ENCODE assay signal across 8 mouse cellular contexts in genomic region chr2:156420327-156420693, GRCm38 (mm10). TPM values are rescaled to one million over a fixed set of nuclear protein-coding genes. Genes with fewer than 3 reads are reported as not detected.
A peak's percentile ranks its signal among the peaks of the same experiment; 100 is the strongest.
DNase-seq lines count a peak whose midpoint lies in the region; ATAC-seq and TF ChIP-seq lines count a peak whose summit lies in the region.

No protein-coding gene starts in this region.

- ATAC-seq in heart, embryonic 14.5 days (ENCODE audit: insufficient number of reproducible peaks, insufficient read depth, low FRiP score, low read depth) = no peak
- ATAC-seq in forebrain, embryonic 13.5 days = peak; percentile 4; the same call in 1 of the 2 replicates
- no peak for ATAC-seq in liver, embryonic 14.5 days (ENCODE audit: insufficient read depth)
- no peak for ATAC-seq in inflammation-experienced regulatory T-cells, adult 6 months

- no peaks in the 10 kb centered on the region for H3K36me3 ChIP-seq in heart, embryonic 14.5 days (ENCODE audit: control insufficient read depth, insufficient read depth, low read length)
- no peaks in the 10 kb centered on the region for H3K36me3 ChIP-seq in ES-Bruce4 (ENCODE audit: control insufficient read depth, insufficient read depth, low read length, poor library complexity, severe bottlenecking)
- H3K36me3 ChIP-seq in forebrain, embryonic 13.5 days (ENCODE audit: poor library complexity, severe bottlenecking) = no peaks in the 10 kb centered on the region
- no peaks in the 10 kb centered on the region for H3K36me3 ChIP-seq in liver, embryonic 14.5 days (replicated peaks; ENCODE audit: control insufficient read depth, insufficient read depth, low read depth)

- WGBS in heart, embryonic 14.5 days = 21% methylated on average over 14 of the region's 14 CpGs
- 7% methylated on average over 14 of the region's 14 CpGs for WGBS in forebrain, embryonic 13.5 days
- WGBS in liver, embryonic 14.5 days (ENCODE audit: insufficient replicate concordance) = 17% methylated on average over 14 of the region's 14 CpGs

- DNase-seq in heart, postnatal 10 days = no peak
- no peak for DNase-seq in liver, embryonic 14.5 days (ENCODE audit: low read depth in 3 of 3, low spot score in 3 of 3)
- DNase-seq in cerebellum, adult 18-20 months = no peak
- no peak for DNase-seq in kidney, postnatal 25 days

- TF ChIP-seq CTCF in ES-Bruce4 (IDR thresholded peaks at IDR 0.05; ENCODE audit: low read depth, low read length) = no peak
- TF ChIP-seq CTCF in liver, embryonic 14.5 days (IDR thresholded peaks at IDR 0.05; ENCODE audit: low read depth) = no peak

- H3K27me3 ChIP-seq in heart, embryonic 14.5 days (ENCODE audit: control insufficient read depth, insufficient read depth, low read length) = peaks cover 27% of the 10 kb centered on the region
- H3K27me3 ChIP-seq in ES-Bruce4 (ENCODE audit: control insufficient read depth, insufficient read depth, low read length, poor library complexity, severe bottlenecking) = no peaks in the 10 kb centered on the region
- peaks cover 56% of the 10 kb centered on the region for H3K27me3 ChIP-seq in forebrain, embryonic 13.5 days
- H3K27me3 ChIP-seq in liver, embryonic 14.5 days (ENCODE audit: control insufficient read depth, insufficient read depth, low read length) = peaks cover 51% of the 10 kb centered on the region

- peak overlapping the region; percentile 69 for H3K9ac ChIP-seq in heart, embryonic 14.5 days (ENCODE audit: low read length)
- peak overlapping the region; percentile 71 for H3K9ac ChIP-seq in ES-Bruce4 (ENCODE audit: low read depth, poor library complexity, severe bottlenecking)
- H3K9ac ChIP-seq in forebrain, embryonic 13.5 days = peak overlapping the region; percentile 80
- H3K9ac ChIP-seq in liver, embryonic 14.5 days (replicated peaks) = no peak overlapping the region

- no peaks in the 10 kb centered on the region for H3K9me3 ChIP-seq in heart, embryonic 14.5 days (ENCODE audit: control insufficient read depth, low read length)
- no peaks in the 10 kb centered on the region for H3K9me3 ChIP-seq in ES-Bruce4 (replicated peaks; ENCODE audit: control insufficient read depth, insufficient read depth, low read length, poor library complexity, severe bottlenecking)
- no peaks in the 10 kb centered on the region for H3K9me3 ChIP-seq in forebrain, embryonic 13.5 days (replicated peaks)
- no peaks in the 10 kb centered on the region for H3K9me3 ChIP-seq in liver, embryonic 14.5 days (ENCODE audit: control insufficient read depth, low read length)

- TF ChIP-seq EP300 in ES-Bruce4 (IDR thresholded peaks at IDR 0.05; ENCODE audit: insufficient read depth, low read depth, low read length) = no peak
- TF ChIP-seq EP300 in liver, embryonic 14.5 days (IDR thresholded peaks at IDR 0.05; ENCODE audit: low read depth) = no peak

- peaks cover 9% of the 10 kb centered on the region in 2 experiments for H3K4me1 ChIP-seq in heart, embryonic 14.5 days (ENCODE audit: control insufficient read depth in 2 of 2, insufficient read depth in 2 of 2, low read length in 2 of 2)
- H3K4me1 ChIP-seq in ES-Bruce4 (ENCODE audit: control insufficient read depth, insufficient read depth, low read length) = peaks cover 6% of the 10 kb centered on the region
- peaks cover 18% of the 10 kb centered on the region for H3K4me1 ChIP-seq in forebrain, embryonic 13.5 days
- H3K4me1 ChIP-seq in liver, embryonic 14.5 days (replicated peaks; ENCODE audit: control insufficient read depth in 2 of 2, insufficient read depth in 2 of 2, low read length in 1 of 2) = no peaks in the 10 kb centered on the region; a peak in 1 of 4 replicates

- intact Hi-C loops in heart, postnatal 10 days (cut with DNase I) = loop anchor here (5.0 kb wide), 1 partner anchor 57 kb away; no protein-coding TSS in a partner anchor

- peak overlapping the region; percentile 62 to 66 for H3K4me3 ChIP-seq in heart, embryonic 14.5 days (ENCODE audit: control insufficient read depth in 1 of 2, insufficient read depth in 1 of 2, low read depth in 1 of 2, low read length in 2 of 2)
- peak overlapping the region; percentile 50 for H3K4me3 ChIP-seq in ES-Bruce4 (ENCODE audit: low read depth, low read length)
- peak overlapping the region; percentile 63 for H3K4me3 ChIP-seq in forebrain, embryonic 13.5 days
- peak overlapping the region; percentile 16 to 47; a peak in 3 of 4 replicates for H3K4me3 ChIP-seq in liver, embryonic 14.5 days (ENCODE audit: insufficient read depth in 1 of 2, low read depth in 2 of 2, low read length in 2 of 2)

- no peak for TF ChIP-seq POLR2A in ES-Bruce4 (IDR thresholded peaks at IDR 0.05; ENCODE audit: insufficient read depth, low read length)

- no peak overlapping the region for H3K27ac ChIP-seq in heart, embryonic 14.5 days (replicated peaks in 1 of 2; ENCODE audit: control insufficient read depth in 1 of 2, insufficient read depth in 1 of 2, low read depth in 2 of 2, low read length in 2 of 2)
- H3K27ac ChIP-seq in ES-Bruce4 (ENCODE audit: insufficient read depth, low read length) = no peak overlapping the region
- H3K27ac ChIP-seq in forebrain, embryonic 13.5 days = peak overlapping the region; percentile 75
- H3K27ac ChIP-seq in liver, embryonic 14.5 days = no peak overlapping the region

- peak overlapping the region; percentile 98 for H3K4me2 ChIP-seq in heart, embryonic 14.5 days (ENCODE audit: low read length)
- H3K4me2 ChIP-seq in forebrain, embryonic 13.5 days = peak overlapping the region; percentile 91
- peak overlapping the region; percentile 49 for H3K4me2 ChIP-seq in liver, embryonic 14.5 days (ENCODE audit: low read depth)

RNA-seq across cellular contexts. Expression of gene Epb41l1, which starts 0.4 kb away (rescaled TPM):
- polyA plus RNA-seq in heart, embryonic 14.5 days (2014; fragmentation: Nextera tagmentation; extraction: Ambion mirVana) = 1.4 and 1.6 TPM in 2 replicates
- total RNA-seq in heart, postnatal 10 days (2021) = 10 to 100 TPM; 15.9 to 19.9 TPM
- polyA plus RNA-seq in ES-Bruce4 (2011; ENCODE audit: insufficient read depth, insufficient read length, low read depth, missing spikeins) = 21.4 and 23.6 TPM in 2 replicates
- polyA plus RNA-seq in forebrain, embryonic 13.5 days (2015; fragmentation: Nextera tagmentation; extraction: Ambion mirVana) = 5.3 and 7.1 TPM in 2 replicates
- polyA plus RNA-seq in liver, embryonic 14.5 days (2012; rRNA removed) = 2.5 and 2.7 TPM in 2 replicates
- polyA plus RNA-seq in liver, embryonic 14.5 days (2014; fragmentation: Nextera tagmentation; extraction: Ambion mirVana) = 0.46 and 0.58 TPM in 2 replicates
- under 1 TPM in 2 of 3 experiments, not detected in 1; 0.07 to 0.09 TPM for polyA plus RNA-seq in inflammation-experienced regulatory T-cells, adult 6 months (2017; shearing (Covaris generic))
